Mouse (Mus musculus): ENCODE data around the gene Kiss1. TPM values are rescaled to one million over a fixed set of nuclear protein-coding genes. Genes with fewer than 3 reads are reported as not detected.
"Not testable (repeated sequence)": the region's sequence is repeated elsewhere in the genome, so short reads cannot be mapped to it uniquely, and the experiment has no call there.

Gene Kiss1
- polyA plus RNA-seq, 1 experiment from 2014 or later = not detected

DNA sequence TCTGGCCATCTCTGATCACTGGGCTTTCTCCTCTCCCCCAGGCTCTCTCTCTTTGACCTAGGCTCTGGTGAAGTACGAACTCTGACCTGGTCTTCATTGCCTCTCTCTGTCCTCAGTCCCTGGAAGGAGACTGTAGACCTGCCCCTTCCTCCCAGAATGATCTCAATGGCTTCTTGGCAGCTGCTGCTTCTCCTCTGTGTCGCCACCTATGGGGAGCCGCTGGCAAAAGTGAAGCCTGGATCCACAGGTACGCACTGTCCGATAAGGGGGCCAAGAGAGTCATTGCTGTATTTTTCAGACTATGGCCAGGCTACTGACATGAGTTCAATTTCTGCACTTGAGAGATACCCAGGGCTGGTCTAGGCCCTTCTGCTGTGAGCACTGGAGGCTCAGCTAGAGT, 5.4 kb downstream of the Kiss1 start:
- Histone ChIP-seq H3K4me3 (no peak overlapping the region), H3K9me3 (no peaks in the 10 kb centered on the region), H3K36me3 (no peaks in the 10 kb centered on the region), H3K4me1 (peaks cover 13% of the 10 kb centered on the region), H3K27me3 (ENCODE audit: insufficient read depth, poor library complexity, severe bottlenecking) (peaks cover 52% of the 10 kb centered on the region), H3K27ac (no peak overlapping the region)
- DNase-seq (ENCODE audit: low spot score) = no peak
- 50% methylated on average over 5 of the region's 5 CpGs for WGBS

DNA sequence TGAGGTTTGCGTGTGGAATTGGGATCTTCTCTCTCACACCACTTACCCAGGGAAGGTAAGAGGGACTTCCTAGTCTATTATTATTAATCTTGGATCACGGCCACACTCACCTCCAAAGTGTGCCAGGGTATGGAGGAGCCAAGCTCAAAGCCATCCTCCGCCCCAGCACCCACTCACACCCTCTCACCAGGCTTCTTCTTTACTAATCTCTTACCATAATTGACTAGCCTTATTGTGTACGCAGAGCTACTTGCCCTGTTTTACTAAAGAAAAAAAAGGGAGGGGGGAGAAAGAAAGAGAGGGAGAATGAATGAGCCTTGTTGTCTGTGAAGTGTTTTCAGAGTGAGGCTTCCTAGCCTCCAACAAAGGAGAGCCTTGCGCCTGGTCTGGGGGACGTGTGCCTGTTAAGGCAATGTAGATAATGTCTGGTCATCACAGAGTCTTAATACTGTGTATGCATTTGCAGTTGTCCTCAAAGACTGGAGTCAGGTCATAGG, 6.7 kb downstream of the Kiss1 start:
- H3K4me3 ChIP-seq = no peak overlapping the region
- H3K9me3 ChIP-seq = no peaks in the 10 kb centered on the region
- H3K36me3 ChIP-seq = no peaks in the 10 kb centered on the region
- peaks cover 64% of the 10 kb centered on the region for H3K27me3 ChIP-seq (ENCODE audit: insufficient read depth, poor library complexity, severe bottlenecking)
- DNase-seq (ENCODE audit: low spot score) = no peak
- WGBS = 65% methylated on average over 6 of the region's 6 CpGs
- H3K4me1 ChIP-seq = peaks cover 9% of the 10 kb centered on the region
- no peak overlapping the region for H3K27ac ChIP-seq

DNA sequence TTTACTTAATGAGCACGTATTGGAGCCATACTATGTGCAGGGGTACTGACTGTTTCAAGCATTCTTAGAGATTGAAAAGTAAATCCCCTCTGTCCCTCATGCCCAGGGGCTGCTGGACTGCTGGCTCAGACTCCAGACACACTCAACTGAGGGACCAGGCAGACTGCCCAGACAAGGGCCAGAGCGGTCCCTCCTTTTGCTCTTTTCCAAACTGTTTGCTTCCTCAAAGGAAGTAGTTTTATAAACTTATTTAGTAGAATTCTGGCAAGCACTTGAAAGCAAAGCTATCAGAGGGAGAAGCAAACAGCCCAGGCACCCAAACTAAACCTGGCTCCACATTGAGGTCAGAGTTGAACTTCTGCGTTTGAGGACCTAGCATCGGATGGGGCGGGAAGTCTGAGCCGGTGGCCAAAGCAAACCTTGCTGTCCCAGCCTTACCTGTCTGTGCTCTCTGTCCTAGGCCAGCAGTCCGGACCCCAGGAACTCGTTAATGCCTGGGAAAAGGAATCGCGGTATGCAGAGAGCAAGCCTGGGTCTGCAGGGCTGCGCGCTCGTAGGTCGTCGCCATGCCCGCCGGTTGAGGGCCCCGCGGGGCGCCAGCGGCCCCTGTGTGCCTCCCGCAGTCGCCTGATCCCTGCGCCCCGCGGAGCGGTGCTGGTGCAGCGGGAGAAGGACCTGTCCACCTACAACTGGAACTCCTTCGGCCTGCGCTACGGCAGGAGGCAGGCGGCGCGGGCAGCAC, 7.4 kb downstream of the Kiss1 start:
- Histone ChIP-seq H3K9me3 (no peaks in the 10 kb centered on the region), H3K4me1 (peaks cover 8% of the 10 kb centered on the region), H3K27me3 (ENCODE audit: insufficient read depth, poor library complexity, severe bottlenecking) (peaks cover 64% of the 10 kb centered on the region), H3K36me3 (no peaks in the 10 kb centered on the region), H3K27ac (0 out of 2 replicates have a peak overlapping the region, but pooled peaks have one; percentile 53), H3K4me3 (peak overlapping the region; percentile 55)
- DNase-seq (ENCODE audit: low spot score) = no peak
- WGBS = 7% methylated on average over 34 of the region's 34 CpGs

DNA sequence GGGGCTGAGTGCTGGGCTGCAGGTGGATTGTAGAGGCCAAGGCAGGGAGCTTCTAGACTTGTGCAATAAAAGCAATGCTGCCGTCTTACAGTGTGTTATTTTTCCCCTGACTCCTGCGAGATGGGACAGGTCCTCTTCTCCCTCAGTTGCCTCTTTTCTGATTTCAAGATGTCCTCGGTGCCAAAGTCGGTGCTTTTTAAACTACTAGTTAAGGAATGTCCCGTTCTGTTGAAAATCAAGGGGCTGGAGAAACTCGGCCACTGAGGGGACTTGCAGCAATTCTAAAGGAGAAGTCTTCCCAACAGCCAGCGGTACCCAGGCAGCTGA, 7.9 kb downstream of the Kiss1 start:
- Histone ChIP-seq H3K4me1 (peaks cover 8% of the 10 kb centered on the region), H3K9me3 (no peaks in the 10 kb centered on the region), H3K27me3 (ENCODE audit: insufficient read depth, poor library complexity, severe bottlenecking) (peaks cover 64% of the 10 kb centered on the region), H3K4me3 (peak overlapping the region; percentile 55), H3K27ac (0 out of 2 replicates have a peak overlapping the region, but pooled peaks have one; percentile 53), H3K36me3 (no peaks in the 10 kb centered on the region)
- DNase-seq (ENCODE audit: low spot score) = no peak
- 28% methylated on average over 7 of the region's 7 CpGs for WGBS

DNA sequence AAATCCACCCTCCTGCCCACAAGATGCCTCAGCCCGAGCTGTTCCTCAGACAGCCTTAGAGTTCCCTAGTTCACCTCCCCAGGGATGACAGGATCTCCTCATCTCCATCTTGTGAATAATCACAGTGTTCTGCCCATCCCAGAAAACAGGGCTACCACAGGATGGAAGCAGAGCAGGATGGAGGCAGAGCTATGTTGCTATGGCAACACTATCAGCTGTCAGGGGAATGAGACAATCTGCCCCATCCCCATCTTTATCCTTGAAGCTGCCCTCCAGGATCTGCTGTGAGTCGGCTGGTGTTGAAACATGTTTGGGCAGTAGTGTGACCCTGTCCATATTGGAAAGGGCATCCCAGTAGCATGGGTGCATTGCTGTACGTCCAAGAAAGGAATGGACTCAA, 9.5 kb downstream of the Kiss1 start:
- H3K27me3 ChIP-seq (ENCODE audit: insufficient read depth, poor library complexity, severe bottlenecking) = peaks cover 62% of the 10 kb centered on the region
- no peak for DNase-seq (ENCODE audit: low spot score)
- 56% methylated on average over 3 of the region's 3 CpGs for WGBS
- no peak overlapping the region for H3K4me3 ChIP-seq
- H3K36me3 ChIP-seq = no peaks in the 10 kb centered on the region
- H3K4me1 ChIP-seq = peaks cover 8% of the 10 kb centered on the region
- no peaks in the 10 kb centered on the region for H3K9me3 ChIP-seq
- no peak overlapping the region for H3K27ac ChIP-seq

DNA sequence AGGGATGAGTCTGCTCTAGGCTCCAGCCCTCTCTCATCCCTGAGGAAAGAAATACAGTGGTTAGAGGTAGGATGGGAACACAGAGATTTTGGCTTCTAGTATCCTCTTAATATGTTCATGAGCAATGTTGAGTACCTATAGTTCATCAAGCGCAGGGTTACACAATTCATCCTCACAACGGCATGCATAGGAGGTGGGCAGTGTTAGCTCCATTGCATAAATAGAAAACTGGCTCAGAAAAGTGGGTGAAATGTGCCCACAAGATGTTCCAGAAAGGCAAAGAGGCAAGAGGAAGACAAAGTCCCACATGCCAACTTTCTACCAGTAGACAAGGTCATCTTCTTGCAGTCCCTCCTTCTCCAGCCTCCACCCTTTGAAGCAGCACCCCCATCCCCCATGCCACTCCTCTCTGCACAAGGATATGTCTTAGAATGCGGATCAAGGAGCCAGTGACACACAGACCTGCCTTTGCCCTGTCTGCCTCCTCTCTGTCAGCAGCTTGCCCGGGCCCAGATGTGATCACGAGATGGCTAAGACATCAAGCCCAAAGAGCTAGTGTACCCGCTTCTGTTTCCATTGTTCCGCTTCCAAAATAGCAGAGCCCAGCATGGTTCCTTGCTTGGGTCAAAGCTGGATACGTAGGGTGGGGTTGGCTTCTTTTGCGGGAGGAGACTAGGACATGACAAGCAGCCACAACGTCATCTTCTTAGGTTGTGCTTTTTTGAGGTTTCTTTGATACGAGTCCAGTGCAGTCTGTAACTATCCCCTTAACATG, 11.2 kb downstream of the Kiss1 start:
- H3K4me1 ChIP-seq = peaks cover 8% of the 10 kb centered on the region
- H3K27ac ChIP-seq = no peak overlapping the region
- no peaks in the 10 kb centered on the region for H3K36me3 ChIP-seq
- no peaks in the 10 kb centered on the region for H3K9me3 ChIP-seq
- no peak for DNase-seq (ENCODE audit: low spot score)
- WGBS = 86% methylated on average over 11 of the region's 11 CpGs
- H3K4me3 ChIP-seq = no peak overlapping the region
- H3K27me3 ChIP-seq (ENCODE audit: insufficient read depth, poor library complexity, severe bottlenecking) = peaks cover 46% of the 10 kb centered on the region

DNA sequence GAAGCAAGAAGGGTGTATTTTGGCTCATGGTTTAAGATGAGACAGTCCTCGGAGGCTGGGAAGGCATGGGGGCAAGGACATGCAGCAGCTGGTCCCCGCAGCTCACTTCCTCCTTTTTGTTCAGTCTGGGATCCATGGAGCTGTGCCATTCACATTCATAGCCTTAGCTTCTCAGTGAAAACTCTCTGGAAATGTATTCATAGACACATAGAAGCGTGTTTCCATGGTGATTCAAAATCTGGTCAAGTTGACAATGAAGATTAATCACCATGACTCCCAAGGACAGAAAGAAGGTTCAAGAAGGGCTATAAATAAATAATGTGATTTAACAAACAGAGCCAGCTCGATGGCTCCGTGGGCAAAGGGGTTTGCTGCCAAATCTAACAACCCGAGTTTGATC, 12.3 kb downstream of the Kiss1 start:
- no peaks in the 10 kb centered on the region for H3K9me3 ChIP-seq
- 83% methylated on average over 6 of the region's 6 CpGs for WGBS
- no peak overlapping the region for H3K27ac ChIP-seq
- no peaks in the 10 kb centered on the region for H3K36me3 ChIP-seq
- no peak for DNase-seq (ENCODE audit: low spot score)
- no peak overlapping the region for H3K4me3 ChIP-seq
- peaks cover 35% of the 10 kb centered on the region for H3K27me3 ChIP-seq (ENCODE audit: insufficient read depth, poor library complexity, severe bottlenecking)
- peaks cover 8% of the 10 kb centered on the region for H3K4me1 ChIP-seq

DNA sequence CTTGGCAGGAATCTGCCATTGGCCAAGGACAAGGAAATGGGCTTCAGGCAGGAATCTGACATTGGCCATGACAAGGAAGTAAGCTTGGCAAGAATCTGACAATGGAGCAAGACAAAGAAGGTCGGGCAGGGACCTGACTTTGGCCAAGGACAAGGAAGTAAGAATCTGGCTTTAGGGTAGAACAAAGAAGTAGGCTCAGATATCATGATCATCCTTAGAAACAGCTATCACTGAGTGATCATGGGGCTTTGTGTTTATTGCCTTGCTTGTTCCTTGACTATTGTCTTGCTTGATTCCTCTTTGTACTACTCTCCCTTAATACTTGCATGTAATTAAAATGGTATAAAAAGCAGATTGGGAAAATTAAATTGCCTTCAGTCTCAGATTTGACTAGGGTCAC, 18.7 kb downstream of the Kiss1 start:
- not testable (repeated sequence) for H3K27me3 ChIP-seq (ENCODE audit: insufficient read depth, poor library complexity, severe bottlenecking); H3K27ac ChIP-seq; H3K4me3 ChIP-seq; DNase-seq (ENCODE audit: low spot score); H3K9me3 ChIP-seq; H3K4me1 ChIP-seq; H3K36me3 ChIP-seq
- 65% methylated on average over 1 of the region's 1 CpGs for WGBS

DNA sequence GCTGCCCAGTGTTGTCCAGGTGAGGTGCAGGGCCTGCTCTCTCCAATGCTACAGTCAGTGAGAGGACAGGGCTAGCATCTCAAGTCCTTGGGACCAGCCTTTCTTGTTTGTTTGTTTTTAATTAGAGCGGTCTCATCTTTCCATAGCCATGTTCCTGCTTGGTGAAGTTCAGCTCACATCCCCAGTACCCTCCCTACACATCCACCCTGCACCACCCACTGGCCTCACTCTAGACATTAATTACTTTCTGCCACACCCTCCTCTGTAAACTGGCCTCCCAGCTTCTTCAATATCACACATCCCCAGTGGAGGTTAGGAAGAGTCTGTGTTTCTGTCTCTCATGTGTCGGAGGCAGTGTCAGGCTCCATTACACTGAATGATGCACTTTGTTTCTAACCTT, 22.7 kb downstream of the Kiss1 start:
- no peak overlapping the region for H3K4me3 ChIP-seq
- no peak overlapping the region for H3K27ac ChIP-seq
- 86% methylated on average over 2 of the region's 2 CpGs for WGBS
- H3K36me3 ChIP-seq = no peaks in the 10 kb centered on the region
- H3K9me3 ChIP-seq = no peaks in the 10 kb centered on the region
- H3K4me1 ChIP-seq = peaks cover 14% of the 10 kb centered on the region
- DNase-seq (ENCODE audit: low spot score) = no peak
- H3K27me3 ChIP-seq (ENCODE audit: insufficient read depth, poor library complexity, severe bottlenecking) = no peaks in the 10 kb centered on the region

DNA sequence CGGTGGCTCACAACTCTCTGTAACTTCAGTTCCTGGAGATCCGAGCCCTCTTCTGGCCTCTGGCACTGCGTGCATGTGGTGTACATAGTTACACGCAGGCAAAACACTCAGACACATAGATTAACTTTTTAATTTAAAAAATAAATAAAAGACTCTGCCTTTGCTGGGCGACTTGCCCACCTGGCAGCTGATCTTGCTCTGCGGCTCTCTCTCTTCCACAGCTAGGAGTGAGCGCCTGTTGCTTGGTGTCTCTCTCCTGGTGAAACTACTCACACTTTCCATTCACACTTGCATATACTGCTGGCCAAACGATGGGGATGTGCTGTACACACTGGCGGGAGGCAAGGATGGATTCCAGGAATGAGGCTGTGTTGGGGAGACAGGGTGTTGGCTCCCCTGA, 24.9 kb downstream of the Kiss1 start:
- no peak for DNase-seq (ENCODE audit: low spot score)
- no peaks in the 10 kb centered on the region for H3K36me3 ChIP-seq
- WGBS = 80% methylated on average over 9 of the region's 9 CpGs
- H3K27me3 ChIP-seq (ENCODE audit: insufficient read depth, poor library complexity, severe bottlenecking) = peaks cover 5% of the 10 kb centered on the region; the same call in 1 of the 2 replicates
- H3K4me1 ChIP-seq = peaks cover 25% of the 10 kb centered on the region
- H3K27ac ChIP-seq = no peak overlapping the region
- no peaks in the 10 kb centered on the region for H3K9me3 ChIP-seq
- no peak overlapping the region for H3K4me3 ChIP-seq

DNA sequence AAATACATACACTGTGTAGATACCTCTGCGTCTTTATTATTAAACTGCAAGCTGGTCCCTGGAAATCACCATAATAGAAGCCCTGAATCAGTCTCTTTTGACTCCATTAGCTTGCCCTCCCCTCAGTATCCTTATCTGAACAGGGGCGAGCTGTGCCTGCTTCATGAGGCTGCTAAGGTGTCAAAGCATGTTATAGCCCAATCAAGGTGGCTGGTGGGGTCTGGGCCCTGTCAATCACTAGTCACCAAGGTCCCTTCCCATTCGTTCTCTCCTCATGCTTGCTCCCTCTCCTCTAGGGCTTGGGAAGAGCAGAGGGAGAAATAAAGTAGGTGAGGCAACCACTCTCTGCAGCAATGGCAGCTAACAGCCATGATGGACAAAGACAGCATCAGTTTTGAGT, 25.6 kb downstream of the Kiss1 start:
- Histone ChIP-seq H3K27ac (no peak overlapping the region), H3K4me1 (peaks cover 28% of the 10 kb centered on the region), H3K27me3 (ENCODE audit: insufficient read depth, poor library complexity, severe bottlenecking) (peaks cover 11% of the 10 kb centered on the region; the same call in 1 of the 2 replicates), H3K36me3 (no peaks in the 10 kb centered on the region), H3K4me3 (no peak overlapping the region), H3K9me3 (no peaks in the 10 kb centered on the region)
- WGBS = 51% methylated on average over 3 of the region's 3 CpGs
- DNase-seq (ENCODE audit: low spot score) = no peak

DNA sequence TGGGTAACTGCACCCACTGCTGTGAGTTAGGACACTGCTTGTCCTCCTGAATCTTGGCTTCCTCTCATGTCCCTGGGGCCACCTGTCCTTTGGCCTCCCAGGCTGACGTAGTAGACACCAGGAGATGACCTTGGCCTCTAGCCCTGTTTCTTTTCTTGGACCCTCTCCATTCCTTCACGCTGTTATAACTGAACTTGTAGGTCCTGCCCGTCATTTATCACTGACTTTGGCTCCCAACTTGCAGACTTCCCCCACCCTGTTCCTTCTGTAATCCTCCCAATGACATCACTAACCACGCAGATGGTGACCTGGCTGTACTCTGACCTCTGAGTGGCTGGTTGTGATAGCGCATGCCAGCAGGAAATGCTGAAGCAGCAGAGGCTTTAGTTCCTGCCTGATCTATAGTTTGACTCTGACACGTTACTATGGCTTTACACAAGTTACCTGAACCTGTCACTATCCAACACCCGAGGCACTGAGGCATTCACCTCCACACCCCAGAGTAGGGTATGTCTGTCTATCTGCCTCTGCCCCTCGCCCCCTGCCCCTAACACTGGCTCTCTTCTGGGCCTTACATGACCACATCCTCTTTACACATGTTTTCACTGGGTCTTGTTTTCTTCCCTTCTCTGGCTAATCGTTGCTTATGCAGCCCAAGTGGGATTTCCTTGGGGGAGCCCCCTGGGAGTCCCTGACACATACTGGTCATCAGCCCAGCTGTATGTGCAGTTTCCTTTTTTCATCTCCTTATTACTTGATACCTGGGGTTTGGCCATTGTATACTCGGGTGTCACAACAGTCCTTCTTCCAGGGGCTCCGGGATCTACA, 26.2 kb downstream of the Kiss1 start:
- DNase-seq (ENCODE audit: low spot score) = no peak
- Histone ChIP-seq H3K4me3 (no peak overlapping the region), H3K27ac (no peak overlapping the region), H3K4me1 (peaks cover 28% of the 10 kb centered on the region), H3K36me3 (no peaks in the 10 kb centered on the region), H3K27me3 (ENCODE audit: insufficient read depth, poor library complexity, severe bottlenecking) (peaks cover 15% of the 10 kb centered on the region; the same call in 1 of the 2 replicates), H3K9me3 (no peaks in the 10 kb centered on the region)
- 60% methylated on average over 11 of the region's 11 CpGs for WGBS

DNA sequence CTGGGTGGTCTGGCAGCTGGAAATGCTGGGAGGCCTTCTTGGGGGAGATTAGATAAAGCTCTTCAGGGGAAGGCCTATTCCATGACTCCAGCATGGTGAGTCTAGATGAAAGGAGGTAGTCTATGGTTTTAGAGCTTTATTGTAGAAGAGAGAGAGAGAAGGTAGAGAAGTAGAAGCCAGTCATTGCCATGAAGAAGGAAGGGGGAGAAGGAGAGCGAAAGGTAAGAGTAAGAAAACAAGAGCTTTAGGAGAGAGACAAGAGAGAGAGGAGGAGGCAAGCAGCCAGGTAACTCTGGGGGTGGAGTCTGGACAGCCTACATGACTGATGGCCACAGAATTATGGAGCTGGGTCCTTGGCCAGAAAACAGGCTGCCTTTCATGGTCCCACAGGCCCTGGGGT, 28.5 kb downstream of the Kiss1 start, which contains the start of gene Ren1:
Ren1 (plus strand) TSS at position 301 of the 400 bp plus-strand sequence.
- Histone ChIP-seq H3K4me3 (no peak within 1 kb of the TSS), H3K9me3 (no peaks in the 10 kb centered on the region), H3K4me1 (peaks cover 28% of the 10 kb centered on the region), H3K36me3 (no peaks in the 10 kb centered on the region), H3K27ac (no peak within 1 kb of the TSS), H3K27me3 (ENCODE audit: insufficient read depth, poor library complexity, severe bottlenecking) (peaks cover 36% of the 10 kb centered on the region)
- WGBS = 77% methylated on average over 1 of the region's 1 CpGs
- no peak for DNase-seq (ENCODE audit: low spot score)

Data from heart, embryonic 10.5 days (tissue).